Mouse (Mus musculus) ovary, postnatal 14 days (tissue): ENCODE results near the gene Vmn1r226.

Experiments used
- DNase-seq: peaks from one replicate; pipeline ENCODE4 v3.0.0; 2022; ENCODE audit warnings: low spot score

Gene Vmn1r226

GRCm38 (mm10) chr17:20682543-20682942 lies at the start of gene Vmn1r226:
Gene Vmn1r226, plus strand, starts transcription at chr17:20682843.
- DNase-seq, result no peak

DNA sequence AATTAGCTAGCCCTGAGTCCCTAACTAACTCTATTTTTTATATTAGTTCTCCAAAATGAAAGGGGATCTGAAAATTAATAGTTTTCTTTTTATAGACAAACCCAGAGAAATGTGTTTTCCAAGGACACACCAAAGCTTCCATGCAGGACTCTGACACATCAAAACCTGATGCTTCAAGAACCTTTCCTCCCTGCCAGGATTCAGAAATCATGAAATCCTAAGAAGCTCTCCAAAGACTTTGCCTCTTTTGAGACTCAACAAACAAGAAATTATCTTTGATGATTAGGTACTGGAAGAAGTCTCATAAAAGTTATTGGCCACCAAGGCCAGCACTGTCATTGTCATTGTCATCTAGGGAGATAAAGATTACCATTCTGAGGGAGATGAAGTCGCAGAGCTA lies 46.9 kb downstream of the Vmn1r226 start, which contains the start of gene Vmn1r227:
TSS of gene Vmn1r227 (plus strand) at position 301 of the 400 bp plus-strand sequence.
- no peak for DNase-seq
